Mouse (Mus musculus): ENCODE data around the gene Acox3. TPM values are rescaled to one million over a fixed set of nuclear protein-coding genes. Genes with fewer than 3 reads are reported as not detected.

Gene Acox3
- polyA plus RNA-seq (2012), result 0.11 and 0.13 TPM in 2 replicates

DNA sequence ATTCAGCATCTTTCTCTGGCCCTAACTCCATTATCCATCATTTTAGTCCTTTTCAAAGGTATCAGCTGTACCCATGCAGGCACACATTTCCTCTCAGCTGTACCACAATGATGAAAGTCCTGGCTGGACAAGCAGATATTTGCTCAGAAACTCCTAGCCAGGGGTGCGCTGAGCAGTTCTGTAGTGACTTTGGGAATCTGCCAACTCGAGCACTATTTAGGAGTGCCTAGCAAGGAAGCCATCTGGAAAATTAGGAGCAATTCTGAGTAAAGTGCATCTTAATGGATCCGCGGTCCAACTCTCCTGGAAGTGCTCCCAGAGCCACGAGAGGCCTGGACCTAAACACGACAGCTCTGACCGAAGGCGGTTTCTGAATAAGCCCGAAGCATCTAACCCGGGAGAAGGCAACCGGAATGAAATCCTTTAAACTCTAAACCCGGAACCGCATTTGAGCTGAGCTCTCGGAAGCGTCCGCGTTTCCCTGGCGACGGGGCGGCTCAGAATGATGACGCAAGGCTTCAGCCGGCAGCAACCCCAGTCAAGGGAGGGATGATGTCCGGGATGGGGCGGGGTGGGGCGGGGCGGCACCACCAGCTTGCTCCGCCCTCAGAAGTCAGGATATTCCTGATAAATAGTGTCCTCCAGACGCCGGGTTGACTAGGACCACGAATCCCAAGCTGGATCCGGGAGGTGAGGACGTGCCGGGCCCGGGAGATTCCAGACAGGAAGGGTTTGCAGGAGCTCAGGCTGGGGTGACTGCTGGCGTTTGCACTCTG lies at the start of gene Acox3:
Acox3 (plus strand) TSS at position 596 of the 776 bp plus-strand sequence.
- Histone ChIP-seq H3K9me3 (ENCODE audit: control insufficient read depth, low read length) (no peaks in the 10 kb centered on the region), H3K4me1 (ENCODE audit: control insufficient read depth) (peaks cover 17% of the 10 kb centered on the region), H3K36me3 (ENCODE audit: control insufficient read depth) (no peaks in the 10 kb centered on the region), H3K27me3 (ENCODE audit: control insufficient read depth) (peaks cover 8% of the 10 kb centered on the region), H3K4me3 (replicated peaks) (peak within 1 kb of the TSS; percentile 74)
- TF ChIP-seq TAL1 (IDR thresholded peaks at IDR 0.05; ENCODE audit: low read length) (no peak), GATA1 (IDR thresholded peaks at IDR 0.05; ENCODE audit: low read length) (no peak)

DNA sequence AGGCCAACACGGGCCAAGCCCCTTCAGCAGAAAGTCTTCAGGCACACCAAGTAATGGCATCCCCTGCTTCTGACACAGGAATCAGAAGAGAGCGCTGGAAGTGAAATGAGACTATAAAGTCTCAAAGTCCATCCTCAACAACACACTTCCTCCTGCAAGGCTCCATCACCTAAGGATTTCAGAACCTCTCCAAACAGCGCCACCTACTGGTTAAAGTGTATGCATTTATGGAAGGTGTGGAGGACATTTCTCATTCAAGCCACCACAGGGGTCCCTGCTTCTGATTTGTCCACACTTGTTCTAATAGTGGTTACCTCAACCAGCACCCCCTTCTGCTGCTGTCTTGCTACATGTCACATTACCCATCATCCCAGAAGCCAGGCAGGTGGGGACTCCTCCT lies 46.6 kb upstream of the Acox3 start:
- TF ChIP-seq GATA1 (IDR thresholded peaks at IDR 0.05; ENCODE audit: low read length) (no peak), TAL1 (IDR thresholded peaks at IDR 0.05; ENCODE audit: low read length) (no peak)
- Histone ChIP-seq H3K4me3 (replicated peaks) (no peak overlapping the region), H3K4me1 (ENCODE audit: control insufficient read depth) (no peaks in the 10 kb centered on the region), H3K36me3 (ENCODE audit: control insufficient read depth) (no peaks in the 10 kb centered on the region), H3K9me3 (ENCODE audit: control insufficient read depth, low read length) (peaks cover 3% of the 10 kb centered on the region; the same call in 1 of the 2 replicates), H3K27me3 (ENCODE audit: control insufficient read depth) (no peaks in the 10 kb centered on the region)

DNA sequence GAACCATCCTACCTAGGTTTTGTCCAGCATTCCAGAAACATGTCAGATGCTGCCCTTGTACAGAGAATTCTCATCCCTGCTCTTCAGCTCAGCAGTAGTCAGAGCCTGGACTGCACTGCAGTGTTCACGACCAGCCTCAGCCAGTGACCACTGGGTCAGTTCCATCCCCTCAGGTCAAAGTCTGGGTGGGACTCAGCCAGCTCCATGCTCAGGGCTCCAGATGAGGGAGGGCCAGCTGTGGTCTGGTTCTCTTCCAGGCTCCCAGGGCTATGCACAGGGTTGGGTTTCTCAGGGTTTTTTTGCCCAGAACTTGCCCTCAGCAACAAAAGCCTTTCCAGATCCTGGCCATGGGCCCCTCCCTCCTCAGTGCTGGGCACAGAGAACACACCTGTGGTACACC lies 45.4 kb upstream of the Acox3 start:
- Histone ChIP-seq H3K4me1 (ENCODE audit: control insufficient read depth) (no peaks in the 10 kb centered on the region), H3K36me3 (ENCODE audit: control insufficient read depth) (no peaks in the 10 kb centered on the region), H3K4me3 (replicated peaks) (no peak overlapping the region), H3K9me3 (ENCODE audit: control insufficient read depth, low read length) (peaks cover 3% of the 10 kb centered on the region; the same call in 1 of the 2 replicates), H3K27me3 (ENCODE audit: control insufficient read depth) (no peaks in the 10 kb centered on the region)
- no peak for TF ChIP-seq GATA1 (IDR thresholded peaks at IDR 0.05; ENCODE audit: low read length)
- no peak for TF ChIP-seq TAL1 (IDR thresholded peaks at IDR 0.05; ENCODE audit: low read length)

DNA sequence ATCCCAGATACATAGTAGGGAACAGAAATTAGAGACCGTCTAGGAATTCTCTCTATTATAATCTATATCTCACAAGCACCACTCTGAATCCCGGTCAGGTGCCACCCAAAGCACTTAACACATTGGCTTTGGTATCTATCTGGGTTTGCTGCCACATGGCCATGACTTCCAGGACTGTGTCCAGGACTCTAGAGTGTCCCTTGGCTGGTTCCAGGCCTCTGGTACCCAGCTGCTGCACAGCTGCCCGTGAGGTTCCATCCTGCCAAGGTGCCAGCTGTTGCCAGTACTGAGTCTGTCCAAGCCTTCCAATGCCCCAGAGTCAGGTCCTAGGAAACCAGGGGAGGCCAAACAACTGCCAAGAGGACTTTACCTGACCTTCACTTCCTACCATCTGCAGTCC lies 44.8 kb upstream of the Acox3 start:
- Histone ChIP-seq H3K27me3 (ENCODE audit: control insufficient read depth) (no peaks in the 10 kb centered on the region), H3K4me1 (ENCODE audit: control insufficient read depth) (no peaks in the 10 kb centered on the region), H3K4me3 (replicated peaks) (no peak overlapping the region), H3K9me3 (ENCODE audit: control insufficient read depth, low read length) (peaks cover 3% of the 10 kb centered on the region; the same call in 1 of the 2 replicates), H3K36me3 (ENCODE audit: control insufficient read depth) (no peaks in the 10 kb centered on the region)
- TF ChIP-seq TAL1 (IDR thresholded peaks at IDR 0.05; ENCODE audit: low read length), result no peak
- no peak for TF ChIP-seq GATA1 (IDR thresholded peaks at IDR 0.05; ENCODE audit: low read length)

DNA sequence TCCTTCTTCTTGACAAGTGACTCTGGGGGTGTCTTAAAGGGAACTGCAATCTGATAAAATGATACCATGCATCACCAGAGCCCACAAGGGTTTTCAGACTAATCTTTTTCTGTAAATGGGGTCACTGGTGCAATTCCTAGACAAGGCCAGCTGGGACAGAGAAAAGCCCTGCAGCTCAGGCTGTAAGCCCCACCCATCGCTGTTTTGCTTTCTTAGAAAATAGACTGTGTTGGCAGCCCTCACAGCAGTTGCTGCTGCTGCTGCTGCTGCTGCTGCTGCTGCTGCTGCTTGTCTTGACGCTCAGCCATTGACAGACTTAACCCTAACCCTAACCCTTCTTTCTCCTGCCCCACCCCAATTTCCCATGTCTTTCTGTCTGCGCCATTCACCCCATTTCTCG lies 43.3 kb upstream of the Acox3 start:
- no peaks in the 10 kb centered on the region for H3K4me1 ChIP-seq (ENCODE audit: control insufficient read depth)
- TF ChIP-seq GATA1 (IDR thresholded peaks at IDR 0.05; ENCODE audit: low read length) (no peak), TAL1 (IDR thresholded peaks at IDR 0.05; ENCODE audit: low read length) (no peak)
- no peaks in the 10 kb centered on the region for H3K27me3 ChIP-seq (ENCODE audit: control insufficient read depth)
- peaks cover 3% of the 10 kb centered on the region; the same call in 1 of the 2 replicates for H3K9me3 ChIP-seq (ENCODE audit: control insufficient read depth, low read length)
- no peak overlapping the region for H3K4me3 ChIP-seq (replicated peaks)
- H3K36me3 ChIP-seq (ENCODE audit: control insufficient read depth), result no peaks in the 10 kb centered on the region

DNA sequence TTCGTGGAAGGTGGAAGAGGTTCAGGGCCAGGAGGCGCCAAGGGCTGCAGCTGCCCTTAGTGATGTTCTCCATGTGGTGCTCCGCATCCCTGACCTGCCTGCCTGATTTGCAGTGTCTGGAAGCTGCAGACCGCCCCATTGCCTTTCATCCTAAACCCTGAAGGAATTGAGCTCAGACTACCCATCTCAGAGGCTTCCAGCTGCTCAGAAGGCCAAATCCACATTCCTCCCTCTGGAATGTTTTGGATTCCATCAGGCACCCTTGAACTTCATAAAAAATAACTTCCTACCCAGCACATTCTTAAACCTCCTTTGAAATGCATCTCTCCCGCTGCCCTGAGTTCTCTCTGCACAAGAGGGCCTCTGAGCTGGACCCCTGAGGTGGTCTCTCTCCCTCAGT lies 42.3 kb upstream of the Acox3 start:
- Histone ChIP-seq H3K4me1 (ENCODE audit: control insufficient read depth) (no peaks in the 10 kb centered on the region), H3K27me3 (ENCODE audit: control insufficient read depth) (no peaks in the 10 kb centered on the region), H3K36me3 (ENCODE audit: control insufficient read depth) (no peaks in the 10 kb centered on the region), H3K4me3 (replicated peaks) (no peak overlapping the region), H3K9me3 (ENCODE audit: control insufficient read depth, low read length) (peaks cover 3% of the 10 kb centered on the region; the same call in 1 of the 2 replicates)
- TF ChIP-seq TAL1 (IDR thresholded peaks at IDR 0.05; ENCODE audit: low read length), result no peak
- TF ChIP-seq GATA1 (IDR thresholded peaks at IDR 0.05; ENCODE audit: low read length), result no peak

DNA sequence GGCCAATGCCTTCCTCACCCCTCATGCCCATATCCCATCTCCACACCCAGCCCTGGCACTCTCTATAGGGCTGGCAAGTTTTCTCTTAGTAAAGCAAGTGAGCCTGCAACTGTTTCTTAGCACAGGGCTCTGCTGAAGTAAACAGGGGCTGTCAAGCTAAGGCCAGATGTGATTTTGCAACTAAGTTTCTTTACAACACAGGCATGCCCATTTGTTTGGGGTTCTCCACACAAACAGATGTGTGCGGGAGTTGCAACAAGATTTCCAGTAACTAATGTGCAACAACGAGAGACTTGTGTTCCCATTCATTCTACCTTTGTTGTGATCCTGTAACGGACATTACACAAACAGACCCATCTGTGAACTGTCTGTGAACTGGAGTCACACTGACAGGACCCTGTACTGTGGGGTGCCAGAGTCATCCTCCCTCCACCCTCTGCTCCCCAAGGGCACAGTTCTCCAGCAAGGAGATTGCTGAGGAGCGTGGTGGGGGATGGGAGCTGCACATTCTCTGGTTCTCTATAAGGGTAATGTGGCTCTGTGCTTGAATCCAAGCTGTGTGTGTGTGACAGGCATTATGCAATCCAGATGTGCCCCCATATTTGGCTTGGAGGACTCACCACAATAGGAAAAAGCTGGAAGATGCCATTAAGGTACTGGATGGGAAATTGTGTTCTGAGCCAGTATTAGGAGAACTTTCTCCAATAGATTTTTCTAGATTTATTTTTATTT lies 41.6 kb upstream of the Acox3 start:
- Histone ChIP-seq H3K4me3 (replicated peaks) (no peak overlapping the region), H3K4me1 (ENCODE audit: control insufficient read depth) (no peaks in the 10 kb centered on the region), H3K36me3 (ENCODE audit: control insufficient read depth) (no peaks in the 10 kb centered on the region), H3K9me3 (ENCODE audit: control insufficient read depth, low read length) (peaks cover under 1% of the 10 kb centered on the region; the same call in 1 of the 2 replicates), H3K27me3 (ENCODE audit: control insufficient read depth) (no peaks in the 10 kb centered on the region)
- TF ChIP-seq TAL1 (IDR thresholded peaks at IDR 0.05; ENCODE audit: low read length) (no peak), GATA1 (IDR thresholded peaks at IDR 0.05; ENCODE audit: low read length) (no peak)

DNA sequence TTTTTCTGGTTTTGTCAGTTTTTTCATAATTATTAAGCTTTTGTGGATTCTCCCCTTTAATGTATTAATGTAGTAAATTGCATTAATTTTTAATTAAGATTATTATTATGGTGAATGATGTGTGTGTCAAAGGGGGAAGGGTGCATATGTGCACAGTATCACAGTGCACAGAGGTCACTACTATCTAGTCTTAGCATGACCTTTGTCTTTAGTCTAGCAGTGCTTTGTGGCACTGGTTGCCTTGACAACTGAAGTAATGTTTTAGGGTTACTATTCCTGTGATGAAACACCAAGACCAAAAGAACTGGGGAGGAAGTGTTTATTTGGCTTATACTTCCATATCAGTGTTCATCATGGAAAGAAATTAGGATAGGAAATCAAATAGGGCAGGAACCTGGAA lies 36.7 kb upstream of the Acox3 start:
- Histone ChIP-seq H3K4me1 (ENCODE audit: control insufficient read depth) (no peaks in the 10 kb centered on the region), H3K9me3 (ENCODE audit: control insufficient read depth, low read length) (no peaks in the 10 kb centered on the region), H3K4me3 (replicated peaks) (no peak overlapping the region), H3K27me3 (ENCODE audit: control insufficient read depth) (no peaks in the 10 kb centered on the region), H3K36me3 (ENCODE audit: control insufficient read depth) (no peaks in the 10 kb centered on the region)
- TF ChIP-seq TAL1 (IDR thresholded peaks at IDR 0.05; ENCODE audit: low read length), result no peak
- TF ChIP-seq GATA1 (IDR thresholded peaks at IDR 0.05; ENCODE audit: low read length), result no peak

All from erythroblast, embryonic 14.5 days (primary cell).